Mouse (Mus musculus): Measurements from ENCODE around the gene Arl3.

DNA sequence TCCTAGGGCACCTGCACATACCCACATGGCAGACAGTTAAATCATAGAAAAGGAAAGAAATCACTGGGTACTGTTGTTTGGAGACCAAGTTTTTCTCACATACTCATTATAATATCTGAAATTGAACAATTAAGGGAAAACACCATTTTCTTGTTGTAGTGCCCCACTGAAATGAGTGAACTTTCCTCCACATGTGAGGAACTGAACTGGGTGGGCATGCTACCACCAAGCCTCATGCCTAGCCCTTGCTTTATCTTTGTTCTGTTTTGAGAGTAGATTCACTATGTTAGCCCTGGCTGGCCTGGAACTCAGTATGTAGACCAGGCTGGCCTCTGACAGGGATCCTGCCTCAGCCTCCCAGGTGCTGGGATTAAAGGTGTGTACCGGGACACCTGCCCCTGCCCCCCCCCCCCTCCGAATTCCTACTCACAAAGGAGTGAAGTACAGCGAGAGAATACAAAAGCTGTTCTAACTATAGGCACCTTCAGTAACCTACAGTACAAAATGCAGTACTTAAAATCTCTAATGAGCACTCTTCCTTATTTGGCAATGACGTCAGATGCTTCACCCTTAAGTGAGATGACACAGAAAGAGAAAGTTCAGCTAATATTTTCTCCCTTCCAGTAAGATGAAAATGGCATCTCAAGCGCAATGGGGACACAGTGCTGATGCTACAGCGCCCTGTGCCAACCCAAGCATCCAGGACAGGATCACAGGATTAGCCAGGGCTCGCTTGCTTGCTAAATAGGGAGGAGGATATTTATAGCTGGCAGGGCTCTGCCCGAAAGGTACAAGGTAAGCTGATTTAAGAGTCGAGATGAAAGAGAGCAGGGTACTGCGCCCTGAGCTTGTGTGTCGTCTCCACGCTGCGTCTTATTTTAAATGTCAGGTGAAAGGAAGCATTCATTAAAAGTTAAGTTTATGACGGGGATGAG, 10.2 kb downstream of the Arl3 start:
- TF ChIP-seq EP300 (IDR thresholded peaks at IDR 0.05; ENCODE audit: low read length) = no peak
- TF ChIP-seq CTCF (conservative IDR thresholded peaks at IDR 0.05 in 1 of 2, IDR thresholded peaks at IDR 0.05 in 1 of 2; ENCODE audit: low read depth in 2 of 2, low read length in 2 of 2) = no peak
- no peak for TF ChIP-seq POLR2A (IDR thresholded peaks at IDR 0.05; ENCODE audit: low read depth, low read length)
- no peak for TF ChIP-seq E2F4 (IDR thresholded peaks at IDR 0.05; ENCODE audit: insufficient replicate concordance, low read depth, low read length)
- TF ChIP-seq KAT2A (IDR thresholded peaks at IDR 0.05; ENCODE audit: insufficient replicate concordance, low read length) = no peak
- TF ChIP-seq TCF12 (IDR thresholded peaks at IDR 0.05; ENCODE audit: low read depth, low read length) = no peak

Data from CH12.LX (cell line).